Mouse (Mus musculus): ENCODE data around the gene Snapc2. TPM values are rescaled to one million over a fixed set of nuclear protein-coding genes. Genes with fewer than 3 reads are reported as not detected.

The Snapc2 gene
- polyA plus RNA-seq, 1 experiment from 2014 or later, result 12.6 TPM

DNA sequence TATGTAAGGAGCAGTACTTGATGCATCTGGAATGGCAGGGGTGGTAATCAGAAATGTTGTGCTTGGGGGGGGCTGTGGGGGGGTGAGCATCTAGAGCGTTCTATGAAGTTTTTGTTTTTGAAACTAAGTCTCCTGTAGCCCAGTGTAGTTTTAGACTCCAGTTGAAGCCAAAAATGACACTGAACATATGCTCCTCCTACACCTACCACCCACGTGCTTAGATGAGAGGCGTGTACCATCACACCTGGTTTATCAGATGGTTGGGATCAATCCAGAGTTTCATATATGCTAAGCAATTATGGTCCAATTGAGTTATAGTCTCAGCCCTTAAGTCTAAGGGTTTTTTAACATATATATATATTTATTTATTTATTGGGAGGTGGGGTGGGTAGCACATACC lies 33.3 kb upstream of the Snapc2 start:
- WGBS (ENCODE audit: insufficient replicate concordance), result 85% methylated on average over 3 of the region's 3 CpGs
- Histone ChIP-seq H3K4me1 (ENCODE audit: insufficient read depth) (peaks cover 14% of the 10 kb centered on the region; the same call in 1 of the 2 replicates), H3K9me3 (ENCODE audit: low read length) (no peaks in the 10 kb centered on the region), H3K27me3 (ENCODE audit: insufficient read depth, low read length) (peaks cover 37% of the 10 kb centered on the region), H3K4me2 (ENCODE audit: low read depth, low read length) (no peak overlapping the region), H3K36me3 (replicated peaks; ENCODE audit: insufficient read depth, low read length) (no peaks in the 10 kb centered on the region), H3K4me3 (ENCODE audit: low read depth, low read length) (no peak overlapping the region), H3K27ac (ENCODE audit: low read depth) (no peak overlapping the region), H3K9ac (replicated peaks) (no peak overlapping the region)
- no peak for TF ChIP-seq EP300 (IDR thresholded peaks at IDR 0.05; ENCODE audit: low read depth)
- no peak for DNase-seq
- no peak for ATAC-seq

DNA sequence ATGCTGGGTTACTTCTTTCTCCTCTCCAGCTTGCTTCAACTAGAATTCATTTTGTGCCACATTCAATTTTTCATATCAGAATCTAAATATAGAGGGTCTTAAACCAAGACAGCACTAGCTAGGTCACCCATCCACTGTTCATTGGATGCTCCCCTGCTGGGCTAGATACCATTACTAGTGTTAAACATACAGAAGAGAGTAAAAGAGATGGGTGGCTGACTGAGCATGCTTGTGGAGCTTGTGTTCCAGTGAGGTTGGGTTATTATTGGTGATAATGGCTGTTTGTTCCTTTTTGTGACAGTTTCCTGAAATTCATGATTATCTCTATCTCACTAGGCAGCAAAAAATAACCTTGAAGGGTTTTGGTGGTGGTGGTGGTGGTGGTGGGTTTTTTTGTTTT lies 30.8 kb upstream of the Snapc2 start:
- Histone ChIP-seq H3K27ac (ENCODE audit: low read depth) (no peak overlapping the region), H3K9me3 (ENCODE audit: low read length) (no peaks in the 10 kb centered on the region), H3K36me3 (replicated peaks; ENCODE audit: insufficient read depth, low read length) (no peaks in the 10 kb centered on the region), H3K4me2 (ENCODE audit: low read depth, low read length) (no peak overlapping the region), H3K27me3 (ENCODE audit: insufficient read depth, low read length) (peaks cover 27% of the 10 kb centered on the region), H3K4me3 (ENCODE audit: low read depth, low read length) (no peak overlapping the region), H3K4me1 (ENCODE audit: insufficient read depth) (peaks cover 7% of the 10 kb centered on the region; the same call in 1 of the 2 replicates), H3K9ac (replicated peaks) (no peak overlapping the region)
- TF ChIP-seq CTCF (IDR thresholded peaks at IDR 0.05; ENCODE audit: low read depth), result no peak
- TF ChIP-seq EP300 (IDR thresholded peaks at IDR 0.05; ENCODE audit: low read depth), result no peak
- ATAC-seq, result no peak
- DNase-seq, result no peak

DNA sequence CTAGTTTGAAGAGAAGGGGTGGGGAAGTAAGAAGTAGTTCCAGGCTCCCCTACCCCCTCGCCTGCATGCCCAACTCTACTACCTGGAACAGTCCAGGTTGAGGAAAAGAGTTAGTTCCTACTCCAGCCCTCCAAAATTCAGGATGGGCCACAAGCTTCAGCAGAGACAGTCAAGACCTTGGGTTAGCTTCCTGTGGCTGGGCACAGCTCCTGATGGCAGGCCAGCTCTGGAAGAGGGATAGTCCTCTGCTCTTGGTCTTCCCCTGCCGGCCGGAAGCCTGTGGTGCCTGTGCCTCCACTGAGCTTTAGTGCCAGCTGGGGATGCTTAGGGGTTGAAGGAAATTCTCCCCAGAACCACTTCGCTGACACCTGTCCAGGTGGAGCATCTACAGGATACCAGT lies 26.6 kb upstream of the Snapc2 start:
- Histone ChIP-seq H3K9me3 (ENCODE audit: low read length) (no peaks in the 10 kb centered on the region), H3K4me1 (ENCODE audit: insufficient read depth) (peaks cover 4% of the 10 kb centered on the region; the same call in 1 of the 2 replicates), H3K27ac (ENCODE audit: low read depth) (no peak overlapping the region), H3K4me3 (ENCODE audit: low read depth, low read length) (peak overlapping the region; percentile 22; the same call in 1 of the 2 replicates), H3K4me2 (ENCODE audit: low read depth, low read length) (peak overlapping the region; percentile 67), H3K27me3 (ENCODE audit: insufficient read depth, low read length) (peaks cover 18% of the 10 kb centered on the region), H3K36me3 (replicated peaks; ENCODE audit: insufficient read depth, low read length) (no peaks in the 10 kb centered on the region), H3K9ac (replicated peaks) (no peak overlapping the region)
- DNase-seq (no peak), ATAC-seq (no peak; the same call in 1 of the 2 replicates)
- TF ChIP-seq CTCF (IDR thresholded peaks at IDR 0.05; ENCODE audit: low read depth) (no peak), EP300 (IDR thresholded peaks at IDR 0.05; ENCODE audit: low read depth) (no peak)
- WGBS (ENCODE audit: insufficient replicate concordance), result 26% methylated on average over 4 of the region's 4 CpGs

DNA sequence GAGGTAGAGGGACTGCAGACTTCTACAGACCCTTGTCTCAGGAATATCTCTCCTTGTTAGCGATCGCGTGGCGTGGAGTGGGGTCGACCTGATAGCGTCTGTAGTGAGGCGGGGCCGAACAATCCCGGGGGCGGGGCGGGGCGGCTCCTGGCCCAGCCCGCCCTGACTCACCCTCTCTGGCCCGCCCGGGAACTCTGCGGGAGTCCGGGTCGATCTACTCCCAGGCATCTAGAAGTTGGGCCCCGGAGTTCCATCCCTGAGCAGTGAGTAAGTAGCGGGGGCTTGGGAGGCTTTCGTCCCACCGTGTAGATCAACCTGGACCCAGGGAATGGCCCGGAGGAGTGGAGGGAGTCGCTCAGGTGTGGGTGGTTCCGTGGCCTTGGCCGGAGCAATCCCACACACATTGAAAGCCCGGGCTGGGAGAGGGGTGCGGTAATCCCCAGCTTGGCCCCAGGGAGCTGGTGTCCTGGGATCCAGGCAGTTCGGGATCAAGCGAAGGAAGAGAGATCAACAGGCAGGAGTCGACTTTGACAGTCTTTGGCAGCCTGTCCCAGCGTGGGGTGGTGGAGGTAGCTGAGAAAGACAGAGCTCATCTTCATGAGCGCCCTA lies 26.0 kb upstream of the Snapc2 start, which contains the start of gene Lrrc8e:
Gene Lrrc8e, plus strand, starts transcription at position 89 of the 609 bp plus-strand sequence.
- peak within 1 kb of the TSS; percentile 67 for H3K4me2 ChIP-seq (ENCODE audit: low read depth, low read length)
- DNase-seq (peak; percentile 49), ATAC-seq (peak; percentile 70)
- 11% methylated on average over 31 of the region's 33 CpGs for WGBS (ENCODE audit: insufficient replicate concordance)
- H3K27me3 ChIP-seq (ENCODE audit: insufficient read depth, low read length), result peaks cover 18% of the 10 kb centered on the region
- peak within 1 kb of the TSS; percentile 22 for H3K4me3 ChIP-seq (ENCODE audit: low read depth, low read length)
- H3K9ac ChIP-seq (replicated peaks), result peak within 1 kb of the TSS; percentile 54
- TF ChIP-seq EP300 (IDR thresholded peaks at IDR 0.05; ENCODE audit: low read depth) (no peak), CTCF (IDR thresholded peaks at IDR 0.05; ENCODE audit: low read depth) (no peak)
- no peaks in the 10 kb centered on the region for H3K9me3 ChIP-seq (ENCODE audit: low read length)
- H3K36me3 ChIP-seq (replicated peaks; ENCODE audit: insufficient read depth, low read length), result no peaks in the 10 kb centered on the region
- H3K4me1 ChIP-seq (ENCODE audit: insufficient read depth), result peaks cover 4% of the 10 kb centered on the region; the same call in 1 of the 2 replicates
- no peak within 1 kb of the TSS for H3K27ac ChIP-seq (ENCODE audit: low read depth)

DNA sequence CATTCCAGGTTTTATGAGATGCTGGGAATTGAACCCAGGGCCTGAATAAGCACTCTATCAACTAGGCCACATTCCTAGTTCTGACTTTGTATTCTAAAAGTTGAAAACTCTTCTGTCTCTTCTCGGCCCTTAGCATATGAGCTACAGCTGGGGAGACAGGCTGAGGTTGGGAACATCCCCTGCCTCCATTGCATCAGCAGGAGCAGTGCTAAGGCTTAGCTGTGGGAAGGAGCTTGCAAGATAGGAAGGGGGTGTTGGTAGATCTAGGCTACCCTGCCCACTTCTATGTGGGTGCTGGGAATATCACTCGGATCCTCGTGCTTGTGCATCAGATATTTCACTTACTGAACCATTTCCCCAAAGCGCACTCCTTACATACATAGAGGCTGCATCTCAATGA lies 25.0 kb upstream of the Snapc2 start:
- H3K4me1 ChIP-seq (ENCODE audit: insufficient read depth), result peaks cover 4% of the 10 kb centered on the region; the same call in 1 of the 2 replicates
- H3K27me3 ChIP-seq (ENCODE audit: insufficient read depth, low read length), result peaks cover 18% of the 10 kb centered on the region
- no peak overlapping the region for H3K4me2 ChIP-seq (ENCODE audit: low read depth, low read length)
- no peak overlapping the region for H3K27ac ChIP-seq (ENCODE audit: low read depth)
- H3K4me3 ChIP-seq (ENCODE audit: low read depth, low read length), result no peak overlapping the region
- H3K9ac ChIP-seq (replicated peaks), result no peak overlapping the region
- 79% methylated on average over 4 of the region's 4 CpGs for WGBS (ENCODE audit: insufficient replicate concordance)
- no peaks in the 10 kb centered on the region for H3K36me3 ChIP-seq (replicated peaks; ENCODE audit: insufficient read depth, low read length)
- DNase-seq (no peak), ATAC-seq (no peak)
- no peak for TF ChIP-seq CTCF (IDR thresholded peaks at IDR 0.05; ENCODE audit: low read depth)
- no peak for TF ChIP-seq EP300 (IDR thresholded peaks at IDR 0.05; ENCODE audit: low read depth)
- no peaks in the 10 kb centered on the region for H3K9me3 ChIP-seq (ENCODE audit: low read length)

DNA sequence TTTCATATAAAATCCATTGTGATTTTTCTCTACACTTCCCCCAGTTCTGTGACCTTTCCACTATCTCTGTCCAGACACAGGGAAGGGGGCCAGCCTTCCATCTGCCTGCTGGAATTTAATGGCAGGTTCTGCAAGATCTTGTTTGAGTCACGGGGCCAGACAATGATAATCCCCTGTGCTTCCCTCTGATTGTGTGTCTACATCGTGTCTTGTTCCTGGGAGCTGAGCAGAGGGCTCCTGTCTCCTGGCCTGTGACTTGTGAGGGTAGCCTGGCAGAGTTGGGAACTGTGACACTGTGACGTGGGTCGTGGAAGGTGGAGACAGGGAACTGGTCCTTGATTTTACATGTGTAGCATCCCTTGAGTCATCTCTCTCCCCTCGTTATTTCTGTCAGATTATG lies 23.1 kb upstream of the Snapc2 start:
- Histone ChIP-seq H3K27me3 (ENCODE audit: insufficient read depth, low read length) (peaks cover 18% of the 10 kb centered on the region), H3K4me3 (ENCODE audit: low read depth, low read length) (no peak overlapping the region), H3K9me3 (ENCODE audit: low read length) (no peaks in the 10 kb centered on the region), H3K4me2 (ENCODE audit: low read depth, low read length) (no peak overlapping the region), H3K4me1 (ENCODE audit: insufficient read depth) (peaks cover 4% of the 10 kb centered on the region; the same call in 1 of the 2 replicates), H3K9ac (replicated peaks) (no peak overlapping the region), H3K36me3 (replicated peaks; ENCODE audit: insufficient read depth, low read length) (no peaks in the 10 kb centered on the region), H3K27ac (ENCODE audit: low read depth) (no peak overlapping the region)
- 58% methylated on average over 5 of the region's 5 CpGs for WGBS (ENCODE audit: insufficient replicate concordance)
- DNase-seq (no peak), ATAC-seq (no peak)
- TF ChIP-seq CTCF (IDR thresholded peaks at IDR 0.05; ENCODE audit: low read depth), result no peak
- TF ChIP-seq EP300 (IDR thresholded peaks at IDR 0.05; ENCODE audit: low read depth), result no peak
